Mouse (Mus musculus): ENCODE results near the gene Ccdc134. TPM values are rescaled to one million over a fixed set of nuclear protein-coding genes. Genes with fewer than 3 reads are reported as not detected.
A peak's percentile ranks its signal among the peaks of the same experiment; 100 is the strongest.

The Ccdc134 gene
- polyA plus RNA-seq, 3 experiments from 2014 or later: 19.9 to 26.0 (median 20.8) TPM

- ATAC-seq: no peak
Observed at GRCm38 (mm10) chr15:82172648-82173047, 44.9 kb downstream of the Ccdc134 start.

- ATAC-seq: no peak
Observed at GRCm38 (mm10) chr15:82175091-82175490, 47.4 kb downstream of the Ccdc134 start.

GRCm38 (mm10) chr15:82177743-82178290 is 50.1 kb downstream of the Ccdc134 start:
- no peak for ATAC-seq

GRCm38 (mm10) chr15:82181131-82181530 is 53.4 kb downstream of the Ccdc134 start:
- ATAC-seq: no peak

- ATAC-seq: no peak
Observed at GRCm38 (mm10) chr15:82182311-82182710, 54.6 kb downstream of the Ccdc134 start.

- no peak for ATAC-seq
Observed at GRCm38 (mm10) chr15:82183596-82183995, 55.9 kb downstream of the Ccdc134 start.

- ATAC-seq: no peak
Observed at GRCm38 (mm10) chr15:82184183-82184582, 56.5 kb downstream of the Ccdc134 start.

- no peak for ATAC-seq
Observed at GRCm38 (mm10) chr15:82184656-82185055, 56.9 kb downstream of the Ccdc134 start.

GRCm38 (mm10) chr15:82185062-82185783 is 57.5 kb downstream of the Ccdc134 start:
- no peak for ATAC-seq

GRCm38 (mm10) chr15:82186131-82186530 is 58.4 kb downstream of the Ccdc134 start:
- ATAC-seq: no peak

- peak; percentile 82 for ATAC-seq
Observed at GRCm38 (mm10) chr15:82186931-82187330, 59.2 kb downstream of the Ccdc134 start.

GRCm38 (mm10) chr15:82187401-82187800 is 59.7 kb downstream of the Ccdc134 start:
- ATAC-seq: no peak

GRCm38 (mm10) chr15:82187924-82188323 is 60.2 kb downstream of the Ccdc134 start:
- ATAC-seq: no peak

- ATAC-seq: no peak
Observed at GRCm38 (mm10) chr15:82188481-82189240, 60.9 kb downstream of the Ccdc134 start.

Other genes starting within 250 kb of the Ccdc134 start
- 10 to 100 TPM; 17.4 to 28.3 (median 22.6) TPM for gene Polr3h, start 201.7 kb upstream of the Ccdc134 start, polyA plus RNA-seq (2017; shearing (Covaris generic))
- gene Csdc2, start 191.2 kb upstream of the Ccdc134 start, polyA plus RNA-seq (2017; shearing (Covaris generic)): not detected
- 10 to 100 TPM in 2 of 3 experiments, 1 to 10 TPM in 1; 9.3 to 33.3 (median 11.7) TPM for gene Pmm1, start 167.0 kb upstream of the Ccdc134 start, polyA plus RNA-seq (2017; shearing (Covaris generic))
- gene 1700029P11Rik, start 147.4 kb upstream of the Ccdc134 start, polyA plus RNA-seq (2017; shearing (Covaris generic)): not detected
- gene Xrcc6, start 140.1 kb upstream of the Ccdc134 start, polyA plus RNA-seq (2017; shearing (Covaris generic)): 10 to 100 TPM; 54.3 to 56.7 (median 54.4) TPM
- gene Desi1, start 94.1 kb upstream of the Ccdc134 start, polyA plus RNA-seq (2017; shearing (Covaris generic)): 10 to 100 TPM in 2 of 3 experiments, 1 to 10 TPM in 1; 8.8 to 13.8 (median 12.5) TPM
- 100 to 1,000 TPM; 178 to 210 (median 205) TPM for gene Snu13, start 80.3 kb upstream of the Ccdc134 start, polyA plus RNA-seq (2017; shearing (Covaris generic))
- not detected for gene 4930407I10Rik, start 68.8 kb upstream of the Ccdc134 start, polyA plus RNA-seq (2017; shearing (Covaris generic))
- under 1 TPM in 1 of 3 experiments, not detected in 2; 0.12 TPM for gene Mei1, start 57.9 kb upstream of the Ccdc134 start, polyA plus RNA-seq (2017; shearing (Covaris generic))
- gene Srebf2, start 19.3 kb downstream of the Ccdc134 start, polyA plus RNA-seq (2017; shearing (Covaris generic)): 10 to 100 TPM; 28.4 to 42.6 (median 35.6) TPM
- gene Shisa8, start 84.9 kb downstream of the Ccdc134 start, polyA plus RNA-seq (2017; shearing (Covaris generic)): not detected
- gene Tnfrsf13c, start 96.4 kb downstream of the Ccdc134 start, polyA plus RNA-seq (2017; shearing (Covaris generic)): 1 to 10 TPM; 2.3 to 7.1 (median 4.8) TPM
- gene Cenpm, start 116.8 kb downstream of the Ccdc134 start, polyA plus RNA-seq (2017; shearing (Covaris generic)): 10 to 100 TPM in 2 of 3 experiments, 1 to 10 TPM in 1; 6.0 to 56.1 (median 12.3) TPM
- not detected for gene 1500009C09Rik, start 124.5 kb downstream of the Ccdc134 start, polyA plus RNA-seq (2017; shearing (Covaris generic))
- not detected for gene Sept3, start 147.0 kb downstream of the Ccdc134 start, polyA plus RNA-seq (2017; shearing (Covaris generic))
- not detected for gene Wbp2nl, start 171.0 kb downstream of the Ccdc134 start, polyA plus RNA-seq (2017; shearing (Covaris generic))
- gene Naga, start 211.0 kb downstream of the Ccdc134 start, polyA plus RNA-seq (2017; shearing (Covaris generic)): 10 to 100 TPM; 40.7 to 74.7 (median 50.9) TPM
- 1 to 10 TPM; 2.7 to 5.1 (median 4.0) TPM for gene Pheta2, start 211.0 kb downstream of the Ccdc134 start, polyA plus RNA-seq (2017; shearing (Covaris generic))
- 100 to 1,000 TPM; 101 to 149 (median 103) TPM for gene Smdt1, start 211.0 kb downstream of the Ccdc134 start, polyA plus RNA-seq (2017; shearing (Covaris generic))
- 100 to 1,000 TPM; 393 to 568 (median 531) TPM for gene Ndufa6, start 226.4 kb downstream of the Ccdc134 start, polyA plus RNA-seq (2017; shearing (Covaris generic))